Mouse (Mus musculus): Measurements from ENCODE around the gene Prcp. TPM values are rescaled to one million over a fixed set of nuclear protein-coding genes. Genes with fewer than 3 reads are reported as not detected.
A peak's percentile ranks its signal among the peaks of the same experiment; 100 is the strongest.

Gene Prcp
- total RNA-seq, 1 experiment from 2014 or later, result 20.3 TPM

- DNase-seq, result no peak
Observed at GRCm38 (mm10) chr7:92980741-92981140, 106.5 kb downstream of the Prcp start.

- peak; percentile 31 for DNase-seq
Observed at GRCm38 (mm10) chr7:92981864-92982263, 107.6 kb downstream of the Prcp start.

Other genes starting within 250 kb of the Prcp start
- 6.2 and 7.0 TPM in 2 replicates for gene Ankrd42, start 237.3 kb upstream of the Prcp start, total RNA-seq (2021)
- gene Pcf11, start 204.5 kb upstream of the Prcp start, total RNA-seq (2021), result 48.8 and 53.3 TPM in 2 replicates
- 6.4 and 6.8 TPM in 2 replicates for gene Rab30, start 132.9 kb upstream of the Prcp start, total RNA-seq (2021)
- 2.4 TPM in 2 replicates for gene Ddias, start 223 bp upstream of the Prcp start, total RNA-seq (2021)
- 4.3 and 5.4 TPM in 2 replicates for gene Fam181b, start 205.4 kb downstream of the Prcp start, total RNA-seq (2021)

Data from adrenal gland, postnatal 14 days (tissue).